Mouse (Mus musculus): ENCODE results near the gene Usp45.
A peak's percentile ranks its signal among the peaks of the same experiment; 100 is the strongest.
"Not testable (repeated sequence)": the region's sequence is repeated elsewhere in the genome, so short reads cannot be mapped to it uniquely, and the experiment has no call there.

The Usp45 gene

DNA sequence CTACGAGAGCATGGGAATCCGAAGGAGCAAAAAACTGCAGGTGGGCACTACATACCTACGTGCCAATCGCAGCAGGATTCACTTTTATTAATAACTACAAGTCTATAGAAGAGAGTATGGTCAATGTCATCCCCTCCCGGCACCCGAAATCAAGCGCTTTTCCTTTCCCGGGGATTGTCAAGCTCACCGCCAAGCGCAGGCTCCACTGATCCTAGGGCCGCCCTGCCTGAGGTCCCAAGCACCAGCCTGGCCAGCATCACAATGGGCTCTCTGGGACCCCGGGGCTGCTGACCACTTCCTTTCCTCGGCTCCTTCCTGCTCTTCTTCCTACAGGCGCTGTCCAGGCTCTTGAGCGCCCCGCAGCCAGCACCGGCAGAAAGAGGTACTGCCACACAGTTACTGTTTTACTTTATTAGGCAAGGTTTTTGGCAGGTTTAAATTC is at the start of gene Usp45, which contains the start of gene Tstd3:
Gene Usp45, plus strand, starts transcription at position 294 of the 442 bp plus-strand sequence.
Gene Tstd3, minus strand, starts transcription at position 350 of the 442 bp plus-strand sequence.
- peak; percentile 83 to 91 for DNase-seq

DNA sequence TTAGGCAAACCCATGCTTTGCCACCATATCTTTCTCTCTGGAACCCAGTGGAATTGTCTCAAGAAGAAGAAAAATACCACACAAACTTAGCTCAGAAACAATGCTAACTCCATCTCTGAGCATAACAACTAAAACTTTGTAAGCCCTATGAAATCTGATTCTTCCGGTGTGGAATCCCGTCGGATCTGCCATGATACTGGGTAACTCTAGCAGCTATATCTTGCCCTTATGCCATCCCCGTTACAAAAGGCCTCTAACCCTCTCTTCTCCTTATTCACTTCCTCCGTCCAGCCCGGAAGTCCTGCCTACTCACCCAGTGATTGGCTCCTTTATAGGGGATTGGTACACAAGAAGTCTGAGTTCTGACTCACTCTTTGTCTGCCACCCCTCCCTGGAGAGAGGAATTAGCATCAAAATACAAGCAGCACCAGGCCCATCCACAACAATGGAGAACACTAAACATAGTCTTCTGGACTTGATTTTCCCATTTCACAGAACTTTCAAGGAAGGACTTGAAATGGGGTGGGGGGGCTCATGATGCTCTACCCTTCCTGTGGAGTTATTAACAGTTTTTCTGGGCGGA is 44.1 kb upstream of the Usp45 start:
- no peak for DNase-seq

DNA sequence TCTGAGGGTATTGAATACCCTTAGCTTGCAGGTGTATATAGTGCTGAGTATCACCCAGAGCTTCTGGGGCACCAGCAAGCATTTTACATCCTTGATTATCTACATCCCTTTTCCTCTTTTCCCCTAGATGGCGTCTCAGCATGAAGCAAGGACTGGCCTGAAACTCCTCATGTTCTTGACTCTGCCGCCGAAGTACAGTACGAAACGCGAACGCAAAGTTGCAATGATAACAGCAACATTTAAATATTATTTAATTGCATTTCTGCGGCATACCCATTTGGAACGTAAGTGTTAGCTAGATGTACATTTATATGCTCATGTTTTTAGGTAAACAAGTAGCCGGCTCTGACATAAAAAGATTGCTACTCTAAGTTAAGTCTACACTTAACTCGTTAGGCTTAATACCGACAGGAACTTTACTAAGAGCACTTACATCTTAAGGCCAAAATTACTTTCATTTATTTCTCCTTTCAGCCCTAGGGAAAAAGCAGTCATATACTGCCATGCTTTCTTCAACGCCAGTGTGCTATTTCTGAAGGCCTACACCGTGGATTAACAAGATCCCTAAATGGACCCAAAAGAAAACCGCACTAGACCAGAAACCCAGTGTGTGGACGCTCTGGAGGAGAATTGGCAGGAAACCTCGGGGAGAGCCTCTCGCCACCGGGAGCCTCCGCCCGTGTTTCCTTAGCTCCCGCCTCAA is 39.9 kb upstream of the Usp45 start:
- peak; percentile 36 to 45 for DNase-seq

DNA sequence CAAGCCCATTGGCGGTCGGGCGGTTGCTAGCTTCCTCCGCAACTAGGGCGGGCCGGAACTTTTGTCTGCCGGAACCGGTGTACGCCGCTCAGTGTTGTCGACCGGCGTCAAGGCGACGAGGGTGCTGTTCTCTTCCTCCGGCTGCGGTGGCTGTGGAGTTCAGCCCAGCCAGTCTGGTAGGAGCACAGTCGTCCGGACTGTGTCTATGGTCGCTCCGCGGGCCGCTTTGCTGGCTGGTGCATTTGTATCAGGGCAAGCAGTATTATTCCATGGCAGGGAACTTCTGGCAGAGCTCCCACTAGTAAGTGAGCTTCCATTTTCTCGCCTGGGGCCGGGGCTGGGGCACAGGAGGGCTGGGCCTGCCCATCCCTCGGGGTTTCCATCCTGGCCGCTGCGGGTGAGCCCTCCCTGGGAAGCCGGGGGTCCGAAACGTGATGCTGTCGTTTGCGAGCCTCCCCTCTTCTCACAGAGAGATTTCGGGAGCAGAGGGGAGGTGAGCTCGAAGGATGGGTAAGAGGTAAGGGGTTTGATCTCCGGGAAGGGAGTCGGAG is 39.3 kb upstream of the Usp45 start, which contains the start of gene Ccnc:
Gene Ccnc, plus strand, starts transcription at position 87 of the 551 bp plus-strand sequence.
- DNase-seq, result peak; percentile 89 to 92

DNA sequence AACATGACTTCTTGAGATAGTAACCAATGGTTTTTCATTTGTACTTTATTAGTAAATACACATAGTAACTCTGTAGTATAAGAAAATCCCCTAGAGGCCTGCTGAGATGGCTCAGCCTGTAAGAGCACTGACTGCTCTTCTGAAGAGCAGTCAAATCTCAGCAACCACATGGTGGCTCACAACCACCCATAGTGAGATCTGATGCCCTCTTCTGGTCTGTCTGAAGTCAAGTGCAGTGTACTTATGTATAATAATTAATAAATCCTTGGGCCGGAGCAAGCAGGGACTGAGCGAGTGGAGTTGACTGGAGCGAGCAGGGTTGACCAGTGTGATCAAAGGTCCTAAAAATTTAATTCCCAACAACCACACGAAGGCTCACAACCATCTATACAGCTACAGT is 27.8 kb upstream of the Usp45 start:
- DNase-seq, result peak; percentile 31 to 39

DNA sequence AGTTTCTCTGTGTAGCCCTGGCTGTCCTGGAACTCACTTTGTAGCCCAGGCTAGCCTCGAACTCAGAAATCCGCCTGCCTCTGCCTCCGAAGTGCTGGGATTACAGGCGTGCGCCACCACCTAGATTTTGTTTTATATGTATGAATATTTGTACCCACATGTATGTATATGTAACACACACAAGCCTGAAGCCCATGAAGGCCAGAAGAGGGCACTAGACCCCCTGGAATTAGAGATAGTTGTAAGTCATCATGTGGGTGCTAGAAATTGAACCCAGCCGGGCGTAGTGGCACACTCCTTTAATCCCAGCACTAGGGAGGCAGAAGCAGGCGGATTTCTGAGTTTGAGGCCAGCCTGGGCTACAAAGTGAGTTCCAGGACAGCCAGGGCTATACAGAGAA is 22.8 kb upstream of the Usp45 start:
- DNase-seq, result not testable (repeated sequence)

DNA sequence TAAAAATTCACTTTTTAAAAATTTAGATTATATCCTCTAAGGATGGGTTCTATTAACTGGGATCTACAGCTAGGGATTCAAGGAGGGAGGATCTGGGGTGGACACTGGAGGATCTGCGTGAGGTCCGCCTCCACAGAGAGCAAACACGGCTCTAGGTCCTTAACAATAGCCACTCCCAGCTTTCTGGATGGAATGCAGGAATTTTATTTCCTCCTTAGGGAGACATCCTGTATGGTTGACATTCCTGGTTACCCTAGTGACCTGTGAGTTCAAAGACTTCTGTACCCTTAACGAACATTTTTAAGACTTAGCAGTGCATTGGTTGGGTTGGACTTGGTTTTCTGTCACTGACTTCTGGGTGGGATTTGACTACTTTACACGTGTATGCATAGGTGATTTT is 21.2 kb upstream of the Usp45 start:
- no peak for DNase-seq

DNA sequence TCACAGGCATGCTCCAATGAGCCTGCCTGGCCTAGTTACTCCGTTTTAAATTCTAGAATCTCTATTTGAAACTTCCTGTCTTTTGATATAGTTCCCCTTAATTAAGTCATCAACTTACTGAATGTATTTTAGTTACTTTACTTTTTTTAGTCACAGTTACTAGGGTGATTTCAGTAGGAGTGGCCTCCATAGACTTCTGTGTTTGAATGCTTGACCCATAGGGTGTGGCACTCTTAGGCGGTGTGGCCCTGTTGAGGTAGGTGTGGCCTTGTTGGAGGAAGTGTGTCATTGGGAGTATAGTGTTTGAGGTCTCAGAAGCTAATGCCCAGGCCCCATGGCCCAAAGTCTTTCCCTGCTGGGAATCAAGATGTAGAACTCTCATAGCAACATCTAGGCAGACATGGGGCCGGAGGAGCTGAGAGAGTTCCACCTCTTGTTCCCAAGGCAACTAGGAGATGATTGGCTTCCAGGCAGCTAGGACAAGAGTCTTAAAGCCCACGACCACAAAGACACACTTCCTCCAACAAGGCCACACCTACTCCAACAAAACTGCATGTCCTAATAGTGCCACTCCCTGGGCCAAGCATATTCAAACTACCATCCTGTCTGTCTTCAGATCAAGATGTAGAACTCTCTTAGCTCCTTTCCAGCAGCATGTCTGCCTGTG is 11.7 kb upstream of the Usp45 start:
- DNase-seq, result no peak

DNA sequence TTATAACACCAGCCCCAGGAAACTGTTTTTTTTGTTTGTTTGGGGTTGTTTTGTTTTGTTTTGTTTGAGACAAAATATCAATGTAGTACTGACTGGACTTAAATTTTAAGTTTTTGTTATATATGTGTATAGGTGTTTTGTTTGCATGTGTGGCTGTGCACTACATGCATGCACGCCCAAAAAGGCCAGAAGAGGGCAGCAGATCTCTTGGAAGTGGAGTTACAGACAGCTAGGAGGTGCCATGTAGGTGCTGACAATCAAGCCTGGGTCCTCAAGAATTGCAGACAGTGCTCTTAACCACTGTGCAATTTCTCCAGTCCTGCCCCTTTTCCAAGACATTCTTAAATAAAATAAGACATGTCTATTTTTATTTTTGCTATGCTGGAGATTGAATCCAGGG is 8.1 kb upstream of the Usp45 start:
- no peak for DNase-seq

DNA sequence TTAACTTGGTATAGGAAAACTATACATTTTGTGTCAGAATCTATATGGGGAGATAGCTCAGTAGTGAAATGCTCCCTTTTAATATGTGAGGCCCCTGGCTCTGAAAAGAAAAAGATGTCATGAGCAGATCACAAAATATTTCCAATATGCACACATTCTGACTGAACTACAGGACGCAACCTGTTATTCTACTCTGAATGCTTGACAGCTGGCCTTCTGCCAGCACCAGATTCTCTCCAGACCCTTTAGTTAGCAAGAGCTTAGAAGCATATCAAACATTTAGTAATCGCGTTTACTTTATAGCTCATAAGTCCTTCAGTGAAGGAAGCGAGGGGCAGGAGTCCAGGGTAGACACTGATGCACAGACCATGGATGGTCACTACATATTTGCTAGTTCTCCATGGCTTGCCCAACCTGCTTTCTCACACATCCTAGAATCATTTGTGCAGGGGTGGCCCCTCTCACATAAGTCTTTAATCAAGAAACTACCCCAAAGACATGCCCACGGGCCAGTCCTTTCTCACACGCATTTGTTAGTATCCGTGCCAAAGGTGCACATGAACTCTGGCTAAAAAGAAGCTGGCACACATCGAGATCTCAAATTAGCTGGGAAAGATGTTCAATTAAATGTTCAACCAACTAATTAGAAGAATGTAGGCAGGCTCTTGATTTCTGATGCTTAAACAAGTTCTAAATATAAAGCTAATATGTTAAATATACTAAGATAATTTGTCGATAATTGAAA is 5.4 kb upstream of the Usp45 start:
- no peak for DNase-seq

DNA sequence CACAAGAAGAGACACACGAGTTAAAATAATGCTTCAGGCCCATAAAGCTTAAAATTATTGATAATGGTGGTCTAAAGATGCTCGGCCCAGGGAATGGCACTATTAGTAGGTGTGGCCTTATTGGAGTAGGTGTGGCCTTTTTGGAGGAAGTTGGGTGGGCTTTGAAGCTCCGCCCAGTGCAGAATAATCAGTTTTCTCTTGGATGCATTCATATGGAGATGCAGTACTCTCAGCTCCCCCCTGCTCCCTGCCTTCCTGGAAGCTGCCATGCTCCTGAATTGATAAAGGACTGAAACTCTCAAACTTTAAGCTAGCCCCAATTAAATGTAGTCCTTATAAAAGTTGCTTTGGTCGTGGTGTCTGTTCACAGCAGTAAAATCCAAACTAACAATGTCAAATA is 3.1 kb upstream of the Usp45 start:
- DNase-seq, result no peak

DNA sequence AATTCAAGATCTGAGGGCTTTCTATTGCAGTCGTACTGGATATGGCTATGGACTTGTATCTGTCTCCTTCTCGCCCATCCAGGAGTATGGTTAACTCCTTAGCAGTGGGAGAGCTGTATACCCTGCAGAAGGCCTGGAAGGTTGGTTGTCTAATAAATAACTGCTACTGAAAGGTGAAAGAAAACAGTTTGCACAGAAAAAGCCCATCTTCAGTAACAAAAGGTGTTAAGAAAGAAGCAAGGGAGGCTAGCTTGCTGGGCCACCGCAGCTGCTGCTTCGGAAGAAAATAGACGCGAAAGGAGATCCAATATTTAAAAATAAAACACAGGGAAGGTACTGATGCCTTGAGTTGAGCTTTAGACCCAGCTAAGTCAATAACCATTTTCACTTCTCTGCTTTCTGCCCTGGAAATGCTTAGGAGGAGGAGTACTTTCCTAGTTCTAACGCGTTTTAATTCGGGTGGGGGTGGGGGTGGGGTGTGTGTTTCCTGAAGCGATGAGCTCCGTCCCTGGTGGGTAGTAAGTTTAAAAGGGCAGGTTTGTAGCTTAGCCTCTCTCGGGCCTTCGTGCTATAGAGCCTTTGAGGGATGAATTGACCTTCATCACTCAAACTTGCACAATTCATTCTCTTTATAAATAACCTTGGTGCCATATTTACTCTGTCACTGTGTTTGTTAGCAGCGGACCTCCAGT is 639 bp upstream of the Usp45 start:
- no peak for DNase-seq

DNA sequence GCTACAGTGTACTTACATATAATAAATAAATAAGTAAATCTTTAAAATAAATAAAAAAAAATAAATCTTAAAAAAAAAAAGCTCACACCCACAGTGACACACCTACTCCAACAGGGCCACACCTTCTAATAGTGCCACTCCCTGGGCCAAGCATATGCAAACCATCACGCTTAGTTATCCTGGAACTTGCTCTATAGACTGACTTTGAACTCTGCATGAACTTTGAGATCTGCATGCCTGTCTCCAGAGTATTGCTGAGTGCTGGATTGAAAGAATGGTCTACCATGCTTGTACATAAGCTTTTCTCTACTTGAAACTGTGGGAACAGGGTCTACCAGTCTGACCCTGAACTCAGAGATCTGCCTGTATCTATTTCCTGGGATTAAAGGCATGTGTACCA is 4.1 kb downstream of the Usp45 start:
- no peak for DNase-seq

DNA sequence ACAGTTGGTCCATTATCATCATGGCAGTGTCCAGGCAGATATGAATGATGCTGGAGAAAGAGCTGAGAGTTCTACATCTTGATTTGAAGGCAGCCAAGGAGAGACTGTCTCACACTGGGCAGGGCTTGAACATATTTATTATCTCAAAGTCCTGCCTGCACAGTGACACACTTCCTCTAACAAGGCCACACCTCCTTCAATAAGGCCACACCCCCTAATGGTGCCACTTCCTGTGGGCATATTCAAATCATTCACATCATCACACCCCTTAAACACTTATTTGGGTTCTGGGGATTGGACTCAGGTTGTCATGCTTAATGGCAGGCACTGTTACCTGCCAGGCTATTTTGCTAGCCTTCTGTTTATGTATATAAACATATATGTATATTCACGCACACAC is 5.3 kb downstream of the Usp45 start:
- DNase-seq, result no peak

DNA sequence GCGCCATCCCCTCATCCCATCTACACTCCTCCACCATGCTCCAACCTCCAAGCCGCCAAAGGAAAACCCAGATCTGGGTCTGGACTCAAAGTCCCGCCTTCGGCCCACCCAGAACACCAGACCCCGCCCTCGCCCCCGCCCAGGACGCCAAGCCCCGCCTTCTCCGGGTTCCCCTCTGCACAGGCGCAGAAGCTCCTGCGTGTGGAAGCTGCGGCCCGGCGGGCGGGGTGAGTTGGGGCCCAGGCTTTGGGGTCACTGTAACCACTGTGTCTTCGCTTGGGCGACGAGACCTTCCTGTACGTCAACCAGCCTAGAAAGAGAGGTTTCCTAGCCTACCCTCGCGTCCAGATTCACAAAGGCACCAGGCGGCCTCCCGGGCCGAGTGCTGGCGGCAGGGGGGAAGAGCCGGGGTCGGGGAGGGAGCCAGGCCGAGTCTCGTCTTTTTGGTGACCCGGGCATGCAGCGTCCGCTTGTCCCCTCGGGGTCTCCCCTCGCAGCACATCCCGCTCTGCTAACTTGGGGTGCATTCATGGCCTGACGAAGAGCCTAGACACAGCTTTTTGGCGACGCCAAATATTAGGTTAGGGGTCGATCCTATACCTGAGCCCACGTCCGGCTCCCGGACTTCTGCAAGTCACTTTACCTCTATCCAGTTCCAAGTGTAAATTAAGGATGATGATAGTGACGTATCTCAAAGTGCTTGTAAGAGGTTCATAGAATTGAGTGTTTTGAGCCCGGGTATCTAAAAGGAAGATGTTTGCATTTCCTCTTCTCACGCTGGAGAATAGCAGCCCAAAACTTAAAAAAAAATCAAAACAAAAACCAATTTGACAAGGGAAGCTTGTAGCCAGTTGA is 9.4 kb downstream of the Usp45 start:
- peak; percentile 85 to 91 for DNase-seq

DNA sequence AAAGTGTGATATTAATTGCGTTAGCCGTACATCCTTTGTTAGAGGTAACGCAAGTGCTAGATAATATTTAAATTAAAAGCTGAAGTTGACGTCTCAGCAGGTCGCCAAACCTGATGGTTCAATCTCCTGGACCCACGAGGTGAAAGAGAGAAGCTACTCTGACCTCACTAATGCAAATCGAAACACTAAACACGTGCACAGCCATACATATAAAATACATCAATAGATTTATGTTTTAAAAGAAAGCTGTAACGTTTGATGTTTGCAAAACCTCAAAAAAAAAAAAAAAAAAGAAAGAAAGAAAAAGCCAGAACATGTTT is 9.9 kb downstream of the Usp45 start:
- no peak for DNase-seq

DNA sequence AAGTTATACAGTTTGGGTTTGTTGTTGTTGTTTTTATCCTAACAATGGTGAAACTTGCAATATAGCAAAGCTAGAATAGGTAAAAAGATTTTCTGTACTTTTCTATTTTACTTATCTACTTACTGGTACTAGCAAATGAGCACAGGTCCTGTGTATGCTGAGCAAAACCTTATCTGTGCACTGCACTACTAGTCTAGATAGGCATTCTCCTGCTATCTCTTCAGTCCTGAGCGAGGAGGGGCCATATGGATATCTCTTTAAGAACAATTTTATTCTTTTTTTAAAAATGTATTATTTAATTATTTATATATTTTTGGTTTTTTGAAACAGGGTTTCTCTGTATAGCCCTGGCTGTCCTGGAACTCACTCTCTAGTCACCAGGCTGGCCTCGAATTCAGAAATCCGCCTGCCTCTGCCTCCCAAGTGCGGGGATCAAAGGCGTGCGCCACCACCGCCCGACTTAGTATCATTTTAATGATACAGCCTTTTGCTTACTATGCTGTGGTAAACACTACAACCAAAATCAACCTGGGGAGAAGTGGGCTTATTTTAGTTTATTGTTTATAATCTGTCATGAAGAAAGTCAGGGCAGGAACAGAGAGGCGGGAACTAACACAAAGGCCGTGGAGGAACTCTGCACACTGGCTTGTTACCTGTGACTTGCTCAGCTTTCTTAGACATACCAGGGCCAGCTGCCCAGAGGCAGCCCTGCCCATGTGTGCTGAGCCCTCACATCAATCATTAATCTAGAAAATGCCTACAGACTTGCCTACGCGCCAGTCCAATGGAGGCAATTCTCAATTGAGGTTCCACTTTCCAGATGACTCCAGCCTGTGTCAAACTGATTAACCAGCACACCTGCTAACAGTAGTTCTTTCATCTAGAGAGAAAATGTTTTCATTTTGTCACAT is 14.1 kb downstream of the Usp45 start:
- DNase-seq, result peak; percentile 65

DNA sequence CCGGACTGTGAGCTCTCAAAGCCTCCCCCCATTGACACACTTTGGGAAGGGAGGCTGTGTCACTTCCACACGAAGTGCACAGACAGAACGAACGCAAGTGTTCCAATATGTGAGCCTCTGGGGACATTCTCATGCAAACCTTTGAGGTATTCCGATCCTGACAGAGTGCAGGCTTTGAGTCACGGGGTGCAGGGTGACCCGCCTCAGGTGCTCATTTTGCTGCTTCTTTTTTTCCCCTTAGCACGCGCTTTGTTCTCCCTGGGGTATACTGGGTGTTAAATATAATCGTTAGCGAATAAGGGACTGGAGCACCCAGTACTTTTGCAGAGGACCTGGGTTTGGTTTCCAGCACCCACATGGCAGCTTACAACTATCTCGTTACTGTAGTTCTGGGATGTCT is 19.3 kb downstream of the Usp45 start:
- DNase-seq, result no peak

DNA sequence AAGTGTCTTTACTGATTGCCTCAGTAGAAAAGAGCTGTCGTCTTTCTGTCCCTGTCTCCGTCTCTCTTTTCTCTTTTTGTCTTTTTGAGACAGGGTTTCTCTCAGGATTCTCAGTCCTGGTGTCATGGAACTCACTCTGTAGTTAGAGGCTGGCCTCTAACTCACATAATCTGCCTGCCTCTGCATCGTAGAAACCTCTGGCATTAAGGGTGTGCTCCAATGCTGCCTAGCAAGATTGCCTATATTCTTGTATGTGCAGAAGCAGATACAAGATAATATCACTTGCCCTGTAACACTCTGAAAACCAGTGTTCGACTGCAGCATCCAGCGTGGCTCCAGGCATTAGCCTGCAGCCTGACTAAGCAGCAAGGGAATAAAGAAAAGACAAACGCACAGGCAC is 21.9 kb downstream of the Usp45 start:
- DNase-seq, result no peak

DNA sequence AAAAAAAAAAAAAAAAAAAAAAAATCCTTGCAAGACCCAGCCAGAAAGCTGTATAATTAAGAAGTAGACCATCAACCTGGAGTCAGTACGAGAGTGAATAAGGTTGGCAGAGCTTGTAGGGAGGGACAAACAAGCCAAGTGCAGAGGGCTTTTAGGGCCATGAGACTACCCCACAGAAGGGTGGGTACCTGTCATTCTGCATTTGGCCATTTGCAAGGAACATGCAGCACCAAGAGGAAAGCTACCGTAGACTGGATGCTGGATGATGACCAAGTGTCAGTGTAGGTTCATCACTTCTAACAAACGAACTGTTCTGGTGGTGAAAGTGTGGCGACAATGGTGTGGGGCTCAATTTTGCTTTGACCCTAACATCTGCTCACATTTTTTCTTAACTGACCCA is 22.9 kb downstream of the Usp45 start:
- DNase-seq, result no peak

DNA sequence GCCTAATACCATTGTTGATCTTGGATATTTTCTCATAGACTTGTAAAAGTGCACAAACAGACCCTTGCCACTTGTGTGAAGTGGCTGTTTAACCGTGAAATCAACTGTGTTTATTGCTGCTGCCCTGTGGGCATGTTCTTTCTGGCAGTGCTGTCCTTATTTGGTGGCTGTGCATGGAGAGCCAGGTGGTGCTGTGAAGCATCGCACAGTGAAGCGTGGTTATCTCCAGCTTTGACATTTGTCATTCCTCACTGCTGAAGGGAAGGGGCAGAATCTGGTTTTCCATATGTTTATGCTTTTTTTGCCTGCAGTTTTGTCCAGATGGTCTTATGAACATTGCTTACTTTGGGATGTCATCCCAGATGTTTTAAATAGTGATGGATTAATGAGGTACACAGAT is 26.7 kb downstream of the Usp45 start:
- DNase-seq, result no peak

All from kidney, adult 8-10 months (tissue).